Mouse (Mus musculus): ENCODE measurements at regions not wholly inside any gene's neighbourhood (a gene's known extent, or its start where the extent isn't known, plus 50 kb on each side); places are given as distances from the start of the nearest gene placed in this dataset.

- DNase-seq = no peak
Observed at GRCm38 (mm10) chr3:58153874-58154756, 260.4 kb upstream of the Tsc22d2 start.

GRCm38 (mm10) chr3:58159384-58159783, 255.1 kb upstream of the Tsc22d2 start:
- peak; percentile 60 for DNase-seq

- DNase-seq = peak; percentile 66
Observed at GRCm38 (mm10) chr3:58162238-58162637, 252.3 kb upstream of the Tsc22d2 start.

GRCm38 (mm10) chr3:58163806-58164205, 250.7 kb upstream of the Tsc22d2 start:
- DNase-seq = peak; percentile 85

GRCm38 (mm10) chr3:58166628-58167027, 247.9 kb upstream of the Tsc22d2 start:
- no peak for DNase-seq

GRCm38 (mm10) chr3:58167121-58167520, 247.4 kb upstream of the Tsc22d2 start:
- DNase-seq = no peak

- no peak for DNase-seq
Observed at GRCm38 (mm10) chr3:58167761-58168290, 246.7 kb upstream of the Tsc22d2 start.

- DNase-seq = peak; percentile 30
Observed at GRCm38 (mm10) chr3:58168522-58169185, 245.9 kb upstream of the Tsc22d2 start.

GRCm38 (mm10) chr3:58169786-58170185, 244.7 kb upstream of the Tsc22d2 start:
- no peak for DNase-seq

- no peak for DNase-seq
Observed at GRCm38 (mm10) chr3:58172096-58172495, 242.4 kb upstream of the Tsc22d2 start.

- no peak for DNase-seq
Observed at GRCm38 (mm10) chr3:58173821-58174220, 240.7 kb upstream of the Tsc22d2 start.

- no peak for DNase-seq
Observed at GRCm38 (mm10) chr3:58181715-58182114, 232.8 kb upstream of the Tsc22d2 start.

- no peak for DNase-seq
Observed at GRCm38 (mm10) chr3:58182299-58182698, 232.2 kb upstream of the Tsc22d2 start.

- no peak for DNase-seq
Observed at GRCm38 (mm10) chr3:58183279-58183678, 231.2 kb upstream of the Tsc22d2 start.

GRCm38 (mm10) chr3:58200462-58200861, 214.1 kb upstream of the Tsc22d2 start:
- DNase-seq = no peak

GRCm38 (mm10) chr3:58202816-58203215, 211.7 kb upstream of the Tsc22d2 start:
- no peak for DNase-seq

- DNase-seq = no peak
Observed at GRCm38 (mm10) chr3:58203806-58204205, 210.7 kb upstream of the Tsc22d2 start.

- no peak for DNase-seq
Observed at GRCm38 (mm10) chr3:58205526-58205925, 209.0 kb upstream of the Tsc22d2 start.

GRCm38 (mm10) chr3:58206776-58207398, 207.6 kb upstream of the Tsc22d2 start:
- DNase-seq = peak; percentile 31

- DNase-seq = no peak
Observed at GRCm38 (mm10) chr3:58211016-58211415, 203.5 kb upstream of the Tsc22d2 start.

GRCm38 (mm10) chr3:58224696-58225095, 189.8 kb upstream of the Tsc22d2 start:
- DNase-seq = peak; percentile 7

- no peak for DNase-seq
Observed at GRCm38 (mm10) chr3:58226447-58227321, 187.8 kb upstream of the Tsc22d2 start.

- DNase-seq = no peak
Observed at GRCm38 (mm10) chr3:58227322-58227627, 187.2 kb upstream of the Tsc22d2 start.

All from kidney, postnatal 14 days (tissue).